Mouse (Mus musculus) right cerebral cortex, adult 18-20 months (tissue): ENCODE data around the gene Mlip.
A peak's percentile ranks its signal among the peaks of the same experiment; 100 is the strongest.
"Not testable (repeated sequence)": the region's sequence is repeated elsewhere in the genome, so short reads cannot be mapped to it uniquely, and the experiment has no call there.

Experiments
- DNase-seq: peaks from one replicate; pipeline ENCODE4 v3.0.0; 2022; ENCODE audit warnings: mixed read lengths

Mlip gene

DNA sequence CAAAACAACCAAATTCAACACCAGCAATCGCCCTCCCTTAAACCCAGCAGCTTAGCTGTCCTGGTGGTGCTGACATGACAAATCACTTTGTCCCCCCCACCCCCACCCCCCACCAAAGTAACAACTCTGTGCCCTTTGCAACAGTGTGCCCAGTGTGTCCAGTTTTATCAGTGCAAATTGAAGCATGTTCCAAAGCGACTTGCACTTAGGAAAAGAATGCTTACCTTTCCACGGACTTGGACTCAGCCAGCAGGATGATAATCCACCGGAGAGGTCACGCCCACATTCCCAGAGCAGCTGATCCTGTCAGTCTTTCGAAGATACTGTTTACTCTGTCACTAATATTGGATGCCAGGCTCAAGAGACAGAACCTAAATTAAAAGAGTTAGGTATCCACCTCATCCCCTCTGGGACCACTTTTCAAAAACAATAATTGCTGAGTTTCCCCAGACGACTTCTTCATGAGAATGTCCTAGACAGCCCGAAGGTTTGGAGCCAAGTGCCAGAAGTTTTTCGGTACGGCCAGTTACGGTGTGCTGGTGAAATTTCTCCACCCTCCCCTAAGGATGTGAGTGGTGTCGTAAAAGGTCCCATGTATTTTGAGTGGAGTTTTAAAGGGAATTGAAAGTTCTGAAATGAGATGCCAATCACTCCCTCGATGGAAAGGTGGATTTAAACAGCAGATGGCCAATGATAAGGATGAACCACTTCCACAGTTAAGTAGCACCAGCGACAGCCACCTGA is at the start of gene Mlip:
Gene Mlip (minus strand): TSS at position 538 of the 744 bp plus-strand sequence.
- no peak for DNase-seq

DNA sequence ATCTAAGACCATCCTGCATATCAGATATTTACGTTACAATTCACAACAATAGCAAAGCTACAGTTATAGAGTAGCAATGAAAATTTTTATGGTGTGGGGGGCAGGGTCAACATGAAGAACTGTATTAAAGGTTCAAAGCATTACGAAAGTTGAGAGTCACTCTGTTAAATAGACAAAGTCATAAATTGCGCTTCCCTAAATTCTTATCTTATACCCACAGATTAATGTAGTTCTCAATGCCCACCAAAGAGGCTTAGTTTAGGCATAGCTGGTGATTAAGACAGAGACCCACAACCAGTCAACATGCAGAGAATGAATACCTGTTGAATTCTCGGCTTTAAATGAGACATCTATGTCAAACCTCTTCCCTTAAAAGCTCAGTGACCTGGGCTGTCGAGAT is 47.0 kb upstream of the Mlip start:
- no peak for DNase-seq

DNA sequence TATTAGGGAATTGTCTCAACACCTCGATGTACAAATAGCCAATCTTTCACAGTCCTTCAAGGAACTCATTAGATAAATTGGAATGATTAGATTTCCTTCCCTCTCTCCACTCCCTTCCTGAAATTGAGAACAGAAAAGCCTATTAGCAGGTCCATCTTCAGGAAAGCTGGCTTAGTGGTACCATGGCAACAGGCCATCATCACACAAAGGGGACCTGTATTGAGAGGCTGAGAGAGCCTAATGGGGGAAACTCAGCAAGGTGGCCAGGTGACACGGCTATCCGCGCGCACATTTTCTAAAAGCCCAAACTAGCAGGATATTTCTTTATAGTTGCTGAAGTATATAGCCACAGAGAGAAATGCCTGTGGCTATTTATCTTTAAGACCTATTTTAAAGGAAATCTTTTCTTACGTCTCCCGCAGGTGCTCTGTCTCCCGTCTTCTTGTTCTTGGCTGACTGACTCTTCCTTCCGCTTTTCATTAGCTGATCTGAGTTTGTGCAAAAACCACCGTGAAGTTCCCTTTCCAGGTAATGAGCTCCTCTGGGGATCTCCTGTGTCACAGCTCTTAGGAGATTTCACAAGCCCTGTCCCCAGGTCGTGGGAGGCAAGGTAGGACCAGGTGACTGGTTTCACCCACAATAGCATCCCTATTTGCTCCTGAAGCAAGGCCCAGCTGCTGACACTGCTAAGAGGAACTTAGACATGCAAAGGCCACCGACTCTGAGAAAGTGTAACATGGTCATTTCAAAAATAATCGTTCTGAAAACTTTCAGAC is 46.3 kb upstream of the Mlip start:
- DNase-seq: no peak

DNA sequence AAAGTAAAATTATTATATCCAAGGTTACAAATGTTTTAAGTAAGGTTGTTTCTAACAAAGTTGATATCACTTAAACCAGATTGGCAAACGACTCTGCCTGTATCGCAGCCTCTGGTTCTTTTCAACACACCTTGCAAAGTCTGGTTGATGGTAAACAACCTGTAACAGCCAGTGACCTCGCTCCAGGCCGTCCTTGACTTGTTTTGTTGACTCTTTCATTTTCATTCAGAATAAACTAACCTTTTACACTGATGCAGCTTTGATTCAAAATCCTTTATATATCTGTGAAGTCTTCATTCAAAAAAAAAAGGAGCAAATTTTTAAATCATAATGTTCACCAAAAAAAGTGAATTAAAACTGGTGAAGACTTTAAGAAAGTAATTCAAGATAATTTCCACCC is 44.3 kb upstream of the Mlip start:
- no peak for DNase-seq

DNA sequence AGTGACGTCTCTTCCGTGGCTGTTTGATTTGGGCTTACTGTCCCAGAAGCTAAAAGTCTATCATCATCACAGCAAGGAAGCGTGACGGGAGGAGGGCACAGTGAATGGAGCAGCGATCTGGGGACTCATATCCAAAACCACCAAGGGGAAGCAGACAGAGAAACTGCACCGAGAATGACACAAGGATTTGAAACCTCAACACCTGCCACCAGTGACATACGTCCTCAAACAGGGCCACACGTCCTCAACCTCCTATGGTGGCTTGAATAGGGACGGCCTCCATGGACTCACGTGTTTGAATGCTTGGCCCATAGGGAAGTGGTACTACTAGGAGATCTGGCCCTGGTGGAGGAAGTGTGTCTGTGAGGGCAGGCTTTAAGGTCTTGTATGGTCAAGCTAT is 38.5 kb upstream of the Mlip start:
- no peak for DNase-seq

DNA sequence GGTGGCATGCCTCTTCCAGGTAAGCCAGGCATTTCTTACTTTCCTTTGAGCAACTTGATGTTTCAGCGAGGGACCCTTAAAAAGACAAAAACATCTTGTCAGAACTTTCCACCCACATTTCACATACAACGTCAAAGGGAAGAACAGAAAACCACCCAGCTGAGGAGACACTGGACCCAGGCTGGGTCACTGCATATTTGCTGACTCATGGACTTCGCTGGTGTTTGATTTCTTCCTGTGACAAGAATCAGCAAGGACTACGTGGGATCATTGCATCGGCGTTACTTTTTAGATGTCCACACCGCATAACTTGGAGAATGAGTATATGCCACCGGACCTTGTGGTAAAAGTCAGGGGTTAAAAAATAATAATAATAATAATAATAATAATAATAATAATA is 36.2 kb upstream of the Mlip start:
- DNase-seq: no peak

DNA sequence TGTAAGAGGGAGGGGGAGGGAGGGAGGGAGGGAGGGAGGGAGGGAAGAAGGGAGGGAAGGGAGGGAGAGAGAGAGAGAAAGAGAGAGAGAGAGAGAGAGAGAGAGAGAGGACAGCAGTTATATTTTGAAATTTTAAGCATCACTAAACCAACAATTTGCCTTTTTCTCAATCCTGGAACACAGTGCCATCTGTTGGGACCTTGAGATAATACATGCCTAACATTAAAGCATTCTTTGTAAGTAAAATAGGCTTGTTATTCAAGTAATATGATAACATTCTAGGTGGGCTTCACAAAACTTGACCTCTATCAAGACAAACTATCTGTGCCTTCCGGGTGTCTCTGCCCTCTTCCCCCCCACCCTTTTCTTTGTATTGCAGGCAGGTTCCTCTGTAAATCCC is 34.0 kb upstream of the Mlip start:
- no peak for DNase-seq

DNA sequence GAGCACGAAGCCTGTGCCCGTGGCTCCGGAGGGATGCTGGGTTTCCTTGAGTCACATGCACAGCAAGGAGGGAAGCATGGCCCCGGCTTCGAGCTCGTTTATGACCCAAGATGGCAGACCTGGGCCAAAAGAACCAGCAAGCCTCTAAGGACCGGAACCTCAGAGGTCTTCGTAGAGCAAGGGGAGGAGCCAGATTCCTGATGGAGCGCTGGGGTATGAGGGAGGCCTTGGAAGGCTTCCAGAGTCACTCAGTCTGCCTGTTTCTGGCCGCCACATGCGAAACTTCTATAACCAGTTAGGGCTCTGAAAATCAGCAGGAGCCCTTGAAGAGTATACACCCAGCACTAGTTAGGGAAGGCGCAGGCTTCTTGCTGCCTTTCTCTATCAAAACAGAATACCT is 32.8 kb upstream of the Mlip start:
- DNase-seq: no peak

DNA sequence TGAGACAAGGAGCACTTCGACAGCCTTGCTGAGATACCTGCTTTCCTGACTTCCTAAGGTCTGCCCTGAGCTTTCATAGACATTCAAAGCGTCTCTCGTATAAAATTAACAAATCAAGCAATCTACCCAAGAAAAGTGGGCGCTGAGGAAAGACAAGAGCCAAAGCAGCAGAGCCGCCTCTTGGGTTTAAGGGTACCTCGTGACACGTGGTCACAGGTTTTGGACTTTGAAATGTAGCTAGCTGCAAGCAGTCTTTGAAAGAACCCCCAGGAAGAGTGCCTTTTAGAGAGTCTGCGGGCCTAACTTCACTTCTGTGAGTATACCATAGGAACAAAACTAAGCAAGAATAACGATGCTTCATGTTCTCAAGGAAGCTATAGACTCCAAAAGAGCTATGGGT is 31.9 kb upstream of the Mlip start:
- no peak for DNase-seq

DNA sequence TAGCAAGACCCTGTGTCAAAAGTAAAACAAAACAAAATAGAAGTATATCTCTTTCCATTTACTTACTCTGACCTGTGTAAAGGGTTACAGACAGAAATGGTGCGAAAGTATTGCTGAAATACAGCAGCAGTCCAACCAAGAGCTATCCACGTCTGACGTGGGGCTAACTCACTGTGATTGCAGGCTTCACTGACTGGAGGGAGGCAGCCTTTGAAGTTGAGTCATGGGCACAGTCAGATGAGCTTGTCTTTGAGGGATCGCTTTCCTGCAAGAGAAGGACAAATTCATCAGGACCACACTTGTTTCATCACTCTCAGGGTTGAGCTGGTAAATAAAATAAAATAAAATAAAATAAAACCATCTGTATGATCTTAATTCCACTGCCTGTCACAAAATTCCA is 31.2 kb upstream of the Mlip start:
- DNase-seq: no peak

DNA sequence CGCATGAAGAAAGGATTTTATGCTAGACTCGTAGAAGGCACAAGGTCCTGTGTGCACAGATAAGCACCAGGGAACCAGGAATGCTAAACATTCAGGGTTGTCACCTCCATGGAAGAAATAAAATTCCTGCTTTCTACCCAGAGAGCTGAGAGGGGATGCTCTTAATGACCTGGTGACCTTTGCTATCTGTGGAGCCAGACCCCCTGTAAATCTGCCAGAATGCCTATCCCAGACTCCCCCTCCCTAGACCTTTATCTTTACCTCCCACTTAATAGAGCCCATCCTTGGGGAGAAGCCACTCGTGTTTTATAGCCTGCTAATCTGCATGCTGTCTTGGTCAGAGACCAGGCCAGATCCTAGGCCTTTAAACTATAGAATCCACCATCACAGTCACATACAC is 29.7 kb upstream of the Mlip start:
- no peak for DNase-seq

DNA sequence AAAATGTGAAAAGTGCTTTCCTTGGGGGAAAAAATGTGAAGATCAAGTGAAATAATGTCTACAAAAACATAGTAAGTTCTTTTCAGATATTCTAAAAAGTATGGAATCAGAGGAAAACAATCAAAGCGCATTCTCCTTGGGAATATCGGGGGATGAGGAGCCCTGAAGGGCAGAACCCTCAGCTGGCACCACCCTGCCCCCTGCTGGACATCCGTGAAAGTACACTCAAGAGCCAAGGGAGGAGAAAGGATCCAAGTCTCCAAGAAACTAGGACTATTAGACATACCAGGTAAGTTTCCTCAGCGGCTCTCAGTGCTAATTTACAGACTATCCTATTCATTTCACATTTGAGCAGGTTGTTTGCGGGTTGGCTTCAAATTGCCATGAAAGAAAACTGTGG is 28.8 kb upstream of the Mlip start:
- peak; percentile 75 for DNase-seq

DNA sequence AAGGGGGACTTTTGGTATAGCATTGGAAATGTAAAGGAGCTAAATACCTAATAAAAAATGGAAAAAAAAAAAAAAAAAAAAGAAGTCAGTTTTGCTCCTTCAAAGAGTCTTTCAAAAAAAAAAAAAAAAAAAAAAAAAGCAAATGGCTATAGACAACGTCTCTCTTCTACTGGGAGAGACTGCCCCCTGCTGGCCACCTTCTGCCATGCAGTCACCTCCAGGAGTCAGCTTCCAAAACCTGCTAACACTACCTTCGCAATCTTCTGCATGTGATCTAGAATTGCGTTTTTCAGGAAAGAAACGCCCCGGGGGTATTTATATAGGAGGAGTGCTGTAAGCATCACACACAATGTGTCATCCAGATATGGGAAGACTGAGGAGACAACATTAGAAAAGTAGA is 26.9 kb upstream of the Mlip start:
- DNase-seq: peak; percentile 61

DNA sequence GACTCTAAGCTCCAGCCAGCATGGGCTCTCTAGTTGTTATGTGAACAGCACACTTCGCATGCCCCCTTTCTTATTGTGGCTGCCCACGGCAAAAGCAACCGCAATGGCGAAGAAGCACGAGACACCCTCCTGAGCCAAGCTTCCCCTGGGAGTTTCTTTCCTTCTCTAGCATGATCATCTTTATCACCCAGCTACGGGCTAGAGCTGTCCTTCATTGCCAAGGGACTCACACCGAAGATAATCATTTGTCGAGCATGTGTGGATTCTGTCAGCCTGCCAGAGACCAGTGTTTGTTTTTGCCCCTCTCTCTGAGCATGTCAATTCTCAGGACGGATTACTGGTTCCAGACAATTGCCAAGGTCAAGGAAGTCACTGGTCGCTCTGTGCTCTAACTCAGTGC is 24.9 kb upstream of the Mlip start:
- no peak for DNase-seq

DNA sequence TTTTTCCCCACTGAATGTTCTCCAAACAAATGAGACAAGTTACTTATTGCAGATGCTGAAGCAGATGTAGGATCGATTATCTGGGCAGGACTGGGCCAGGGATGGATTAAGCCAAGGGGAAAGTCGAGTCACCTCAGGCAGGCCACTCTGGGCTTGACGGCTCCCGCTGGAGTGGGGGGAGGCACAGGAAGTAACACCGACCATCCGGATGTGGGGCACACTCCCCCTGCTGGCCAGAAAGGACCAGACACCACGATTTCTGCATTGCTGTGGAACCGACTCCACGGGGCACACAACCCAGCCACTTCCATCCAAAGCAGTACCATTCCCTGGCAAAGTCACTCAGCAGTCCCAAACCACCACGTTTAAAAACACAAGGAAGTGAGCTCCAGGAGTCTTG is 24.3 kb upstream of the Mlip start:
- peak; percentile 23 for DNase-seq

DNA sequence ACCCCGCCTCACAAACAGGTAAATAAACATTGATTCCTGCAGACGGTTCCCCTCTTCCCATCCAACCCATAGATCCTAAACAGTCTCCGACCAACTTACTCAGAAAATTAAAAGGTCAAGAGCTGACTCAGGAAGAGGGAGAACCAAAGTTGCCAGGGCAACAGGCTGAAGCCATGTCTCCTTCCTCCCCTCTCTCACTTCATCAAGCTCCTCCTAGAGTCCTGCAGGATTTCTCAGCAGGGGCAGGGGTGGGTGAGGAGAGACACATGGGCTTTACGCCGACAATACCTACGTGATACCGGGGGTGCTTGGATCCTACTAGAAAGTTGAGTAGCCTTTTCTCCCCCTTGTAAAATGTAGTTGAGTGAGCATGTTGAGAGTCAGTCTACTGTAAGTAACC is 23.8 kb upstream of the Mlip start:
- DNase-seq: no peak

DNA sequence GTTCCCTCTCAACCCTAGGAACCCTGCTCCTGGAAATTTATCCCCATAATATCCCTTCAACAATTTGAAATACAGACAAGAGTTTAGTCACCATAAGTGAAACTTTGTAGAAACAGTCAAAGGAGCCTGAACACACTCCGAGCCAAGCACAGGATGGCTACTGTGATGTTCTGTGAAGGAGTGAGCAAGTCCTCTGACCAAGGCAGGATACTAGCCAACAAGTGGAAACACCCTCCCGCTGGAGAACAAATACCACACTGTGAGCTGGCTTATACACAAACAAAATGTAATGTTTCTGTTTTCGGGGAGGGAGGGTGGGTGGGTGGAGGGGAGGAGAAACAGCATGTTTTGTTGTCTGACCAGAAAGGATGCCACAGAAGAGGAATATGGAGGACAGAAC is 17.9 kb upstream of the Mlip start:
- no peak for DNase-seq

DNA sequence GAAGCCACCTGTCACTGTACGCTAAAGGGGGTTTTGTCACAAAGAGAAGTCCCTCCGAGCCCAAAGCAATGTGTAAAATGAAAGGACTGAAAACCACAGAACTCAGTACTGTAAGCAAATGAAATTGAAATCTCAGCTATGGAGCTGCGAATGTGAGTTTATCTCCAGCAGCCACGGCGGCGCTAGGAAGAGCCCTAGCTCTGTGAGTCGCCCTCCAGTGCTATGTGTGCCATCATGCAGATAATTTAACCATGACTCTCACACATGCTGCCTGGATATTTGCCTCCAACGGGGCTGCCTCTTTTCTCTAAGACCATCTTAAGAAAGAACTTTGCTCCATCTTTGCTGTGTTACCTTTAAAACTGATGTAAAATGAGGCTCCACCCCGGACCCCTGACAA is 16.5 kb upstream of the Mlip start:
- DNase-seq: no peak

DNA sequence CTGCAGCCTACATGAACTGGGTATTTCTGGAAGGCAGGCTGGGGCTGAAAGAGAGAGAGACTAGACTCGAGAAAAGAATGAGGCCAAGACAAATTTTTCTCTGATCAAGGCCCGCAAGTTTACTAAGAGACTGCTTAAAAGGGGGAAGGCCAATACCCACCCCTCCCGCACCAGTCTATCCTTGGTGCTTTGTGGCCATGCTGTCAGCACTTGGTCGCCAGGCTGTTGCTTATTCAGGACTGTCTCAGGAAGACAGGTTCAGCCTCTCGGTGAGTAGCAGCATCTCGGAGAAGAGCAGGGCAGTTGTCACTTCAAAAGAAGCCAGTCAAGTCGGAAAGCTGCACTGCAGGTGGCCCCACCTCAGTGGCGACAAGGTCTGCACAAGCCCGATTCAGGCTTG is 11.9 kb upstream of the Mlip start:
- DNase-seq: not testable (repeated sequence)

DNA sequence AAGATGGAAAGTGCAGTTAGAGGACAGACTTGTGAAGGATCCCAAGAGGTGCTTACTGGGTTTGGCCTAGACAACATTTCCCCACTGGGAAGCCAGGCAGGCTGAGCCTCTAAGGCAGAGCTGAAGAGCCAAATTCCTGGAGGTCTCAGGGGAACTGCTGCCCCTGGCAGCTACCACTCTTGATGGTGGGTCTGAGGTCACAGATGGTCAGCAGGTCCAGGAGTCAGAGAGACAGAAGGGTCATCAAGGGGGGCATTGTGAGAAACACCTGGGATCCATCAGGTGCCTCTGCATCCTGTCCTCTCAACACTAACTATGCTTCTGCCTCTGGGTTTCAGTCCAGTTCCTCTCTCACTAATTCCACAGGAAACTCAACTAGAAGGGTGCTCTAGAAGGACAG is 10.1 kb upstream of the Mlip start:
- DNase-seq: no peak

DNA sequence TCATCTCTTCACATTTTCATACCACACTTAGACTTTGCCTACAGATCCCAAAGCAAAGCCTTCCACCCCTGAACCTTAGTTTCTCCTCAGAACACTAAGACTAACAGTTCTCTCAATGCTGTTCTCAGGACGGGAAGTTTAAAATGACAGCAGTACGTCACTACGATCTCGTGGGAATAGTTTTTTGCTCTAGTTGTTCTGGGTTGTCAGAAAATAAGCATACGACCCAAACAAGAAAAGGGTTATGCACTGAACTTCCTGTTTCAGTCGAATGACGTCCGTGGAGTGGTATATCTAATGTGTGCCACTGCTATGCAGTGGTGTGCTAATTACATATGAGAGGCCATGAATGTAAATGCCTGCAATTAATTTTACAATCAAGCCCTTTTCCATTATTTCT is 7.9 kb upstream of the Mlip start:
- DNase-seq: no peak

DNA sequence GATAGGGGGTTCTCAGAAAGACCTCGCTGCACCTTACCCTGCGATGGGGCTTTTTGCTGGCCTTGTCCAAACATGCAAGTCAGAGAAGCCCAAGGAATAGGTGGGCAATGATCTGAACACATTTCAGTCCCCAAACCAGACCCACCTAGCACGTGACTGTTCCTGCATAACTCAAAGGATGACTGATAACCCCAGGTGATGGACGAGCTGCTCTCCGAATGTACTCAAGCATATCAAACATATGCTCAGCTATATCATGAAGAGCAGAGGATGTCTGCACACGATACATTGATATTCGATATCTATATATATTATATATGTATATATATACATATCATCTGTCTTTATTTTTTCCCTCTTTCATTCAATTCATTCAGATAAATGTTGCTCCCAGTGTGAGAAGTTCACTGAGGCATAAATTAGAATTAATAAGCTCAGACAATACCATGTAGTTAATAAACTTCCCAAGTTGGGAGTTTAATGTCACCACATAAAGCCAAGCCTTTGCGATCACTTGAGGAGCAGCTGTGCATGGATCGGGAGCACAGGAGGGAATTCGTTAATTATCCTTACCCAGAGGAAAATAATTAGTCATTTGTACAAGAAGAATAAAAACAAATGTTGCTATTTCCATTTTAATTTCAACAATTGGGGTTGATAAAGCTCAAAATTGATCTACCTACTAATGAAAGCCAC is 6.7 kb upstream of the Mlip start:
- DNase-seq: no peak

DNA sequence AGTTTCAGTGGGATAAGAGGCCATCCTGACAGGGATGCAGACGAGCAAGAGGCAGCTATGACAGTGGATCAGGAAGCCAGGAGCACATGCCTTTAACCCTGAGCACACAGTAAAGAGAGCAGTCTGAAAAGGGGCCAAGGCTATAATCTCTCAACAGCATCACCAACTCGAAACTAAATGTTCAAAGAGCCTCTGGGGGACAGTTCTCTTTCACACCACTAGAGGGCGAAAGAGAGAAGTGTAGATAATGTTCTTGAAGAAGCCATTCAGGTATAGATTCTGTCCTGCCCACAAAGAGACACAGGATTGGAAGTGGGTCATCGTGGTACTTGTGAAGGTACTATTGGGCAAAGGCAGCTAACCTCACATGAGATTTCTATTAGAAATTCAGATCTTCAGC is 1.2 kb upstream of the Mlip start:
- DNase-seq: no peak

DNA sequence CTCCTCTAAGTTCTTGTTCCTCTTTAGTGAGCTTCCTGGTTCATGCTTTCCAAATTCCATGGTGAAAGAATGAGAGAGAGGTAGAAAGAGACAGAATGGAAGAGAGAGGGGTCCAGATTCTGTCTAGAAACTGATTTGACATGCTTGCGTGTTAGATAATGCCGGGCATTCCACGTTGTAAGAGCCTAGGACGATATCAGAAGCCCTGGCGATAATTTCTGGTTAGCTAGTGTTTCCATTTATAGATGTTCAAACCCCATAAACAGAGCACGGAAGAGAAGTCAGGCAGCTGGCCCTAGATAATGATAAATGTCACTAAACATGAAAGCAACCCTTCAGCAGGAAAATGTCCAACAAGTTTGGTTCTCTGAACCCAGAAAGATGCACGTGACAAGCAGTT is 5.1 kb downstream of the Mlip start:
- no peak for DNase-seq
